Mouse (Mus musculus): ENCODE measurements around the gene Srgn. TPM values are rescaled to one million over a fixed set of nuclear protein-coding genes. Genes with fewer than 3 reads are reported as not detected.

Gene Srgn
- polyA plus RNA-seq, 1 experiment: 20.5 TPM

- no peak for TF ChIP-seq CTCF (IDR thresholded peaks at IDR 0.05; ENCODE audit: control insufficient read depth, insufficient read depth, insufficient replicate concordance, low read depth, low read length)
- no peak for TF ChIP-seq POLR2A (IDR thresholded peaks at IDR 0.05; ENCODE audit: control insufficient read depth, low read depth, low read length)
- Histone ChIP-seq H3K27ac (ENCODE audit: control insufficient read depth, insufficient read depth, low read depth, low read length) (no peak overlapping the region), H3K27me3 (ENCODE audit: control insufficient read depth, insufficient read depth, low read length) (no peaks in the 10 kb centered on the region), H3K4me3 (ENCODE audit: control insufficient read depth, low read depth, low read length) (no peak overlapping the region), H3K4me1 (ENCODE audit: control insufficient read depth, insufficient read depth, low read length) (peaks cover 11% of the 10 kb centered on the region), H3K36me3 (ENCODE audit: control insufficient read depth, insufficient read depth, low read length) (no peaks in the 10 kb centered on the region)
Measured at GRCm38 (mm10) chr10:62542928-62543327, 15.7 kb upstream of the Srgn start.

DNA sequence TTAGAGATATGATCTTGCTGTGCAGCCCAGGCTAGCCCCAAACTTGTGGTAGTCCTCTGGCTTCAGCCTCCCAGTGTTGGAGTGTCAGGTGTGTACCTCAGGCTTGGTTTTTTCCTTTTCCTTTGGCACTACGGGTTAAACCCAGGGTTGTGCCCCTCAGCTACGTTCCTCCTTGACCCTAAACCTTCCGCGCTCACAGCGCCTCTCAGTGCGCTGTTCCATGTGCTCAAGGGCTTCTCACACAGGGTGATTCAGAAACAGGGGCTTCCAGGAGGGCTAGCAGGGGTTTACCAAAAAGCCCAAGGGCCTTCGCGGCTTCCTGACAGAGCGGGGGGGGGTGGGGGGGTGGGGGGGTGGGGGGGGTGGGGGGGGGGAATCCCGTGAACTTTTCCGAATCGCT is 15.3 kb upstream of the Srgn start:
- H3K4me3 ChIP-seq (ENCODE audit: control insufficient read depth, low read depth, low read length): no peak overlapping the region
- no peaks in the 10 kb centered on the region for H3K27me3 ChIP-seq (ENCODE audit: control insufficient read depth, insufficient read depth, low read length)
- no peaks in the 10 kb centered on the region for H3K36me3 ChIP-seq (ENCODE audit: control insufficient read depth, insufficient read depth, low read length)
- no peak overlapping the region for H3K27ac ChIP-seq (ENCODE audit: control insufficient read depth, insufficient read depth, low read depth, low read length)
- H3K4me1 ChIP-seq (ENCODE audit: control insufficient read depth, insufficient read depth, low read length): peaks cover 11% of the 10 kb centered on the region
- TF ChIP-seq POLR2A (IDR thresholded peaks at IDR 0.05; ENCODE audit: control insufficient read depth, low read depth, low read length) (no peak), CTCF (IDR thresholded peaks at IDR 0.05; ENCODE audit: control insufficient read depth, insufficient read depth, insufficient replicate concordance, low read depth, low read length) (no peak)

DNA sequence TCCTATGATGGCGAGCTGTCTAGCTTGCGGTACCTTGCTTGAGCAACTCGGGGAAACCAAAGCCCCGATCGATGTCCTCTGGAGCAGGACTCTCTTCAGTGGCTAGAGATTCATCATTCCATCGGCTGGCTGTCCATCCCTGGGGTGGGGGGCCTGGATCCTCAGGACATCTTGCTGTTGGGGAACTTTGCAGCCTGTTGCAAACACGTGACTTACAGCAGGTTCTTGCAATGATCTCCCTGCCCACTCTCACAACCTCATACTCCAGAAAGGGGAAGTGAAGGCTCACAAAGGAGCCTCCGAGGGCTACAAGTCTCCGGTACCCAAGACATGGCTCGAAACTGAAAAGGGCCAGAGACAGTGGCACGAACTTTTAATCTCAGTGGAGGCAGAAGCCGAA is 14.2 kb upstream of the Srgn start:
- TF ChIP-seq CTCF (IDR thresholded peaks at IDR 0.05; ENCODE audit: control insufficient read depth, insufficient read depth, insufficient replicate concordance, low read depth, low read length) (no peak), POLR2A (IDR thresholded peaks at IDR 0.05; ENCODE audit: control insufficient read depth, low read depth, low read length) (no peak)
- H3K4me1 ChIP-seq (ENCODE audit: control insufficient read depth, insufficient read depth, low read length): peaks cover 11% of the 10 kb centered on the region

DNA sequence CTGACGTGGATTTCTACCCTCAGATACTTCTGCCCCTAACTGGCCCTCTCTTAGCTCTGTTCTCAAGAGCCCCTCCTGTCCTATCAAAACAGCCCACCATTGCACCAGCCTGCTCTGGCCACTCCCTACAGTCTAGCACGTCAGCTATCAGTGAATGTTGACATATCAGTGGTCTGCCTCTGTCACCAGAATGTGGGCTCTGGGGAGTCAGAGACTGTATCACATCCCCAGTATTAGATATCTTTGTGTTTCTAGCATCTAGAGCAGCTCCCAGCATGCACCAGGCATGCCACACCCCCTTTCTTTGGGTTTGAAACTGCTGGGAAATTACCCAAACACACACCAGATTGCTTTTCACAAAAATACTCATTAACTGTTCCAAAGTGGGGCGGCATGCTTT is 13.5 kb upstream of the Srgn start:
- no peak overlapping the region for H3K4me3 ChIP-seq (ENCODE audit: control insufficient read depth, low read depth, low read length)
- H3K27me3 ChIP-seq (ENCODE audit: control insufficient read depth, insufficient read depth, low read length): no peaks in the 10 kb centered on the region
- peaks cover 11% of the 10 kb centered on the region for H3K4me1 ChIP-seq (ENCODE audit: control insufficient read depth, insufficient read depth, low read length)
- no peaks in the 10 kb centered on the region for H3K36me3 ChIP-seq (ENCODE audit: control insufficient read depth, insufficient read depth, low read length)
- no peak overlapping the region for H3K27ac ChIP-seq (ENCODE audit: control insufficient read depth, insufficient read depth, low read depth, low read length)
- TF ChIP-seq POLR2A (IDR thresholded peaks at IDR 0.05; ENCODE audit: control insufficient read depth, low read depth, low read length) (no peak), CTCF (IDR thresholded peaks at IDR 0.05; ENCODE audit: control insufficient read depth, insufficient read depth, insufficient replicate concordance, low read depth, low read length) (no peak)

More for the DNA sequence above, 14.2 kb upstream of the Srgn start:
- no peak overlapping the region for H3K4me3 ChIP-seq (ENCODE audit: control insufficient read depth, low read depth, low read length)
- no peaks in the 10 kb centered on the region for H3K36me3 ChIP-seq (ENCODE audit: control insufficient read depth, insufficient read depth, low read length)
- H3K27me3 ChIP-seq (ENCODE audit: control insufficient read depth, insufficient read depth, low read length): no peaks in the 10 kb centered on the region
- H3K27ac ChIP-seq (ENCODE audit: control insufficient read depth, insufficient read depth, low read depth, low read length): no peak overlapping the region

DNA sequence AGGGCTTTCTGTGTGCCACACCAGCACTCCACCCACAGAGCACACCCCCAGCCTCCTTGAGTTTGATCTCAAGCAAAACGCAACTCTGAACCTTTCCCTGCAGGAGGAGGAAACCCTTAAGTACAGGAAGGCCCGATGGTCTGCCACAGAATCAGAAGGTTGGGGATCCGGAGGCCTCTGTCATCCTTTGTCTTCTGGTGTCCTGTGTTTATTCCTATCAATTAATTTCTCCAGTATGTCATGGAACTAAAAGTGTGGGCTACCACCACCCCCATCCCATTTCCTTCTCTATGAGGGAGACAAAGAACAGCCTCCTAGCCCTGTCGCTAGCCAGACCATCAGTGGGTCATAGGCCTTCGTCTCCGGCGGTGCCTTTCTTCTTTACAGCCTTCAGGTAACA is 7.3 kb upstream of the Srgn start:
- Histone ChIP-seq H3K4me3 (ENCODE audit: control insufficient read depth, low read depth, low read length) (peak overlapping the region; percentile 77), H3K36me3 (ENCODE audit: control insufficient read depth, insufficient read depth, low read length) (no peaks in the 10 kb centered on the region), H3K4me1 (ENCODE audit: control insufficient read depth, insufficient read depth, low read length) (peaks cover 3% of the 10 kb centered on the region; the same call in 1 of the 2 replicates), H3K27me3 (ENCODE audit: control insufficient read depth, insufficient read depth, low read length) (no peaks in the 10 kb centered on the region), H3K27ac (ENCODE audit: control insufficient read depth, insufficient read depth, low read depth, low read length) (peak overlapping the region; percentile 50; the same call in 1 of the 2 replicates)
- TF ChIP-seq CTCF (IDR thresholded peaks at IDR 0.05; ENCODE audit: control insufficient read depth, insufficient read depth, insufficient replicate concordance, low read depth, low read length) (no peak), POLR2A (IDR thresholded peaks at IDR 0.05; ENCODE audit: control insufficient read depth, low read depth, low read length) (no peak)

- Histone ChIP-seq H3K4me1 (ENCODE audit: control insufficient read depth, insufficient read depth, low read length) (peaks cover 3% of the 10 kb centered on the region; the same call in 1 of the 2 replicates), H3K36me3 (ENCODE audit: control insufficient read depth, insufficient read depth, low read length) (no peaks in the 10 kb centered on the region), H3K27ac (ENCODE audit: control insufficient read depth, insufficient read depth, low read depth, low read length) (no peak overlapping the region), H3K4me3 (ENCODE audit: control insufficient read depth, low read depth, low read length) (no peak overlapping the region), H3K27me3 (ENCODE audit: control insufficient read depth, insufficient read depth, low read length) (no peaks in the 10 kb centered on the region)
- no peak for TF ChIP-seq CTCF (IDR thresholded peaks at IDR 0.05; ENCODE audit: control insufficient read depth, insufficient read depth, insufficient replicate concordance, low read depth, low read length)
Measured at GRCm38 (mm10) chr10:62532832-62533231, 5.6 kb upstream of the Srgn start.

- Histone ChIP-seq H3K4me3 (ENCODE audit: control insufficient read depth, low read depth, low read length) (no peak overlapping the region), H3K4me1 (ENCODE audit: control insufficient read depth, insufficient read depth, low read length) (peaks cover 3% of the 10 kb centered on the region; the same call in 1 of the 2 replicates), H3K27ac (ENCODE audit: control insufficient read depth, insufficient read depth, low read depth, low read length) (no peak overlapping the region), H3K36me3 (ENCODE audit: control insufficient read depth, insufficient read depth, low read length) (no peaks in the 10 kb centered on the region), H3K27me3 (ENCODE audit: control insufficient read depth, insufficient read depth, low read length) (no peaks in the 10 kb centered on the region)
- no peak for TF ChIP-seq CTCF (IDR thresholded peaks at IDR 0.05; ENCODE audit: control insufficient read depth, insufficient read depth, insufficient replicate concordance, low read depth, low read length)
- no peak for TF ChIP-seq POLR2A (IDR thresholded peaks at IDR 0.05; ENCODE audit: control insufficient read depth, low read depth, low read length)
Measured at GRCm38 (mm10) chr10:62530183-62530582, 2.9 kb upstream of the Srgn start.

Measured in testis, adult 2 months (tissue).